Mouse (Mus musculus) lung, postnatal 0 days (tissue): Measurements from ENCODE around the gene Abi2. TPM values are rescaled to one million over a fixed set of nuclear protein-coding genes. Genes with fewer than 3 reads are reported as not detected.
"Not testable (repeated sequence)": the region's sequence is repeated elsewhere in the genome, so short reads cannot be mapped to it uniquely, and the experiment has no call there.

Experiments used
- ATAC-seq: fragments of 200-750 bp; cut with Nextera tagmentation; 2 replicates; pipeline ENCODE4 v1.8.0; 2017; ENCODE audit warnings: moderate library complexity
- DNase-seq: peaks from one replicate; pipeline ENCODE4 v3.0.0-alpha.2; 2016; ENCODE audit warnings: low spot score
- H3K27ac ChIP-seq: fragments of 300-500 bp; sonication (generic); 2 replicates; pipeline ENCODE4 v1.5.1; 2014; ENCODE audit warnings: antibody characterized with exemption, mild to moderate bottlenecking, low read length, mixed read lengths
- H3K27me3 ChIP-seq: fragments of 300-500 bp; sonication (generic); replicated peaks from 2 replicates; pipeline ENCODE4 v1.6.1; 2014; ENCODE audit warnings: low read length, mixed read lengths; ENCODE audit not compliant: insufficient read depth
- H3K36me3 ChIP-seq: fragments of 300-500 bp; sonication (generic); 2 replicates; pipeline ENCODE4 v1.6.1; 2014; ENCODE audit warnings: low read length, mixed read lengths; ENCODE audit not compliant: insufficient read depth
- H3K4me1 ChIP-seq: fragments of 300-500 bp; sonication (generic); 2 replicates; pipeline ENCODE4 v1.6.1; 2014; ENCODE audit warnings: antibody characterized with exemption, low read depth, low read length, mixed read lengths; ENCODE audit not compliant: insufficient read depth
- H3K4me2 ChIP-seq: fragments of 300-500 bp; sonication (generic); replicated peaks from 2 replicates; pipeline ENCODE4 v1.6.1; 2014; ENCODE audit warnings: low read depth, mild to moderate bottlenecking, low read length, moderate library complexity, mixed read lengths
- H3K4me3 ChIP-seq: fragments of 300-500 bp; sonication (generic); 2 replicates; pipeline ENCODE4 v1.5.1; 2014; ENCODE audit warnings: low read depth, low read length
- H3K9ac ChIP-seq: fragments of 300-500 bp; sonication (generic); replicated peaks from 2 replicates; pipeline ENCODE4 v1.6.1; 2014; ENCODE audit warnings: low read depth, mild to moderate bottlenecking
- H3K9me3 ChIP-seq: fragments of 300-500 bp; sonication (generic); 2 replicates; pipeline ENCODE4 v1.6.1; 2016; ENCODE audit warnings: low read length, mixed read lengths
- CTCF ChIP-seq: IDR thresholded peaks from 2 replicates; pipeline ENCODE4 v1.5.1; 2016; ENCODE audit warnings: antibody characterized with exemption, mild to moderate bottlenecking
- EP300 ChIP-seq: IDR thresholded peaks from 2 replicates; pipeline ENCODE4 v1.6.1; 2016; ENCODE audit warnings: antibody characterized with exemption, mild to moderate bottlenecking, control low read depth
- WGBS: fragments of 180-500 bp; shearing (Covaris S2); extraction: QIAGEN DNeasy Blood & Tissue Kit; methylation state at CpG from one replicate; pipeline ENCODE4 v1.1.7; 2014; 5-methylcytosine and 5-hydroxymethylcytosine counted together
- polyA plus RNA-seq: library from polyadenylated mRNA; unstranded; fragments of >200 nt; fragmentation: Nextera tagmentation; extraction: Ambion mirVana; gene quantifications from 2 replicates; pipeline ENCODE4 v1.2.1, GENCODE M21; 2015

Abi2 gene
- polyA plus RNA-seq, 1 experiment from 2014 or later, result 8.9 TPM

DNA sequence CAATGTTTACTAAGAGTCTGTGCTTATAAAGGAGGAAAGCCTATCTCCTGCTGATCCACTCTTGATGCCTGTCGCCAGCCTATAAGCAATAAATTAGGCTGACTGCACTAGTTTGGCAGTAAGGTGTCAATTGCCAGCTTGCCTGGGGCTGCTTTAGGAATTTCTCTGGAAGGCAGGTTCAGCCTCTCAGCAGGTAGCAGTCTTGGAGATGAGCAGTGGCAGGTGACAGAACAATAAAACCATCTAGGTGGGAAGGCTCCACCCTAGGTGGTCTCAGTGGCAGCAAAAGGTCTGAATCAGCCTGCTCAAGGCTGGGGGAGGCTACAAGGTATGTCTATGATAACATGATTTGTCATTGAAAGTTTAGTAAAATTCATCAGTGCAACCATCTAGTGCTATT, 23.1 kb downstream of the Abi2 start:
- no peaks in the 10 kb centered on the region for H3K27me3 ChIP-seq
- no peak overlapping the region for H3K27ac ChIP-seq
- no peak overlapping the region for H3K4me3 ChIP-seq
- H3K36me3 ChIP-seq, result no peaks in the 10 kb centered on the region
- DNase-seq, result no peak
- TF ChIP-seq EP300 (no peak), CTCF (no peak)
- no peak overlapping the region for H3K4me2 ChIP-seq
- H3K9me3 ChIP-seq, result no peaks in the 10 kb centered on the region
- no peak for ATAC-seq
- H3K9ac ChIP-seq, result no peak overlapping the region
- H3K4me1 ChIP-seq, result no peaks in the 10 kb centered on the region
- 33% methylated on average over 1 of the region's 1 CpGs for WGBS

DNA sequence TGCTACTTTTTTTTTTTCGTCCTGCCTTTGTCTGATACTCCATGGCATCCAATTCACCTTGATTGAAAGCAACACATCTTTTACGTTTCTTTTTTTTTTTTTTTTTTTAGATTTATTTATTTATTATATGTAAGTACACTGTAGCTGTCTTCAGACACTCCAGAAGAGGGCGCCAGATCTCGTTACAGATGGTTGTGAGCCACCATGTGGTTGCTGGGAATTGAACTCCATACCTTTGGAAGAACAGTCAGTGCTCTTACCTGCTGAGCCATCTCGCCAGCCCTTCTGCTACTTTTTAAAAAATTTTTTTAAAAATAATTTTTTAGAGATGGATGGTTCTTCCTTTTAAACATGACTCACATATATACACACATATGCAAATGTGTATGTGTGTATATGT, 32.0 kb downstream of the Abi2 start:
- not testable (repeated sequence) for H3K4me2 ChIP-seq, H3K9ac ChIP-seq, ATAC-seq, H3K27me3 ChIP-seq, H3K27ac ChIP-seq, H3K9me3 ChIP-seq, H3K36me3 ChIP-seq, DNase-seq, H3K4me3 ChIP-seq, H3K4me1 ChIP-seq
- 86% methylated on average over 5 of the region's 5 CpGs for WGBS

DNA sequence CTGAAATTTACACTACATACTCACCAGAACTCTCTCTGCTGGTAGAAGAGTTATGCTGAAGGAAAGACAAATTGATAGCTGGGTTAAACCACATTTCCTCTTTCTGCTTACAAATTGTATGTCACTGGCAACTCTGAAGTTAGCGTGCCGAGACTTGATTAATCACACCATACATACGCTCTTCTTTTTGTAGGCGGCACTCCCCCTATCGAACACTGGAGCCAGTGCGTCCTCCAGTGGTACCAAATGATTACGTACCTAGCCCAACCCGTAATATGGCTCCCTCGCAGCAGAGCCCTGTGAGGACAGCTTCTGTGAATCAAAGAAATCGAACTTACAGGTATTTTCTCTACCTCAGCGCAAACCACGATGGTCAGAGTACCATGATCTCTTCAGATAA, 37.6 kb downstream of the Abi2 start:
- no peak overlapping the region for H3K27ac ChIP-seq
- 67% methylated on average over 12 of the region's 12 CpGs for WGBS
- DNase-seq (peak; percentile 13), ATAC-seq (no peak)
- TF ChIP-seq EP300, result no peak
- peak; percentile 63 for TF ChIP-seq CTCF
- H3K27me3 ChIP-seq, result no peaks in the 10 kb centered on the region
- no peak overlapping the region for H3K9ac ChIP-seq
- H3K36me3 ChIP-seq, result 0 out of 2 replicates have a peak, but pooled peaks cover 6% of the 10 kb centered on the region
- H3K9me3 ChIP-seq, result no peaks in the 10 kb centered on the region
- H3K4me2 ChIP-seq, result no peak overlapping the region
- no peak overlapping the region for H3K4me3 ChIP-seq
- H3K4me1 ChIP-seq, result no peaks in the 10 kb centered on the region

GRCm38 (mm10) chr1:60449896-60450295, 40.5 kb downstream of the Abi2 start:
- 38% methylated on average over 1 of the region's 1 CpGs for WGBS
- Histone ChIP-seq H3K4me3 (no peak overlapping the region), H3K27ac (no peak overlapping the region), H3K36me3 (0 out of 2 replicates have a peak, but pooled peaks cover 6% of the 10 kb centered on the region), H3K4me1 (no peaks in the 10 kb centered on the region), H3K9me3 (no peaks in the 10 kb centered on the region), H3K9ac (no peak overlapping the region), H3K27me3 (no peaks in the 10 kb centered on the region), H3K4me2 (no peak overlapping the region)
- TF ChIP-seq CTCF (no peak), EP300 (no peak)
- no peak for ATAC-seq
- no peak for DNase-seq

DNA sequence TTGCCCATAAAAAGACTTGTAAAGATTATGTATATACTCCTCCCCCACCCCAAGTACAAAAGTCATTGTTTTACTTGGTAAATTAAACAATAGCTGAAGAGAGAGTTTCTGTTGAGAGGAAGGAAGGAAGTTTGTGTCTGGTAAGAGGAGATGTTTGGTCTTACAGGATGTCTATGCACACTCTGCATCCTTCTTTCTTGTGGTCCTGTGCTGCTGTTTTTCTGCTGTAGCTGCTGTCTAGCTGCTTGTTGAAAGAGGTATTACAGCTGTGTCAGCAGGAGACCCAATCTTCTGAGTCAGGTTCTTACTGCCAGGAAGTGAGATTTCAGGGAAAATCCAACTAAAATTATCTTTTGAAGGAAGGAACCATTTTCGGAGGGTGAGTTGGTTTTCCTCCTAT, 51.2 kb downstream of the Abi2 start:
- Histone ChIP-seq H3K4me1 (peaks cover 4% of the 10 kb centered on the region; the same call in 1 of the 2 replicates), H3K4me2 (no peak overlapping the region), H3K27me3 (no peaks in the 10 kb centered on the region), H3K9me3 (no peaks in the 10 kb centered on the region), H3K4me3 (no peak overlapping the region), H3K27ac (no peak overlapping the region), H3K36me3 (no peaks in the 10 kb centered on the region), H3K9ac (no peak overlapping the region)
- TF ChIP-seq EP300 (peak; percentile 42; the same call in 1 of the 2 replicates), CTCF (no peak)
- peak; percentile 15 for DNase-seq
- WGBS, result 67% methylated on average over 1 of the region's 1 CpGs
- ATAC-seq, result peak; percentile 28; the same call in 1 of the 2 replicates

DNA sequence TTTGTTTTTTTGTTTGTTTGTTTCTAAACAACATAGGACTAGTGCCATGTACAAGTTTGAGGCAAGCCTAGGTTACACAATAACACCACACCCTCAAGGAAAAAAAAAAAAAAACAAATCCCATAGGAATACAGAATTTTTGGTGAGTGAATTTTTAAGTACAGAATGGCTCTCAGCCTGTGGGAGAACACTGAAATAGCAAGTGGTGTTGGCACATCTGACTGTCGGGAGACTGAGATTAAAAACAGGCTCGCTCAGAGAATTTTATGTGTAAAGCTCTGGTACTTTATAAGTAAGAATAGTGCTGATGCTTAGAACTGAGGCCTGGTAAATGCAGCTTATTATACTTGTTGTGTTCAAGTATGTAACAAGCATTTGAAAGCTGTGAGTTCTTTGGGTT, 60.1 kb downstream of the Abi2 start:
- Histone ChIP-seq H3K36me3 (no peaks in the 10 kb centered on the region; the same call in 1 of the 2 replicates), H3K27ac (no peak overlapping the region), H3K9ac (no peak overlapping the region), H3K4me3 (no peak overlapping the region), H3K4me2 (no peak overlapping the region), H3K9me3 (no peaks in the 10 kb centered on the region), H3K27me3 (no peaks in the 10 kb centered on the region), H3K4me1 (no peaks in the 10 kb centered on the region)
- TF ChIP-seq EP300 (no peak), CTCF (no peak)
- ATAC-seq, result no peak
- DNase-seq, result peak; percentile 21
- 84% methylated on average over 2 of the region's 2 CpGs for WGBS

- 85% methylated on average over 7 of the region's 7 CpGs for WGBS
- TF ChIP-seq CTCF (no peak), EP300 (no peak)
- DNase-seq, result no peak
- Histone ChIP-seq H3K27me3 (no peaks in the 10 kb centered on the region), H3K4me1 (no peaks in the 10 kb centered on the region), H3K4me3 (no peak overlapping the region), H3K27ac (no peak overlapping the region), H3K9me3 (no peaks in the 10 kb centered on the region), H3K4me2 (no peak overlapping the region), H3K36me3 (no peaks in the 10 kb centered on the region; the same call in 1 of the 2 replicates), H3K9ac (no peak overlapping the region)
- ATAC-seq, result no peak
Observed at GRCm38 (mm10) chr1:60470541-60470940, 61.1 kb downstream of the Abi2 start.
